Mouse (Mus musculus): Measurements from ENCODE around the gene Arhgap45. TPM values are rescaled to one million over a fixed set of nuclear protein-coding genes. Genes with fewer than 3 reads are reported as not detected.
"Not testable (repeated sequence)": the region's sequence is repeated elsewhere in the genome, so short reads cannot be mapped to it uniquely, and the experiment has no call there.

The Arhgap45 gene
- total RNA-seq, 2 experiments from 2014 or later: 4.0 to 4.1 TPM

DNA sequence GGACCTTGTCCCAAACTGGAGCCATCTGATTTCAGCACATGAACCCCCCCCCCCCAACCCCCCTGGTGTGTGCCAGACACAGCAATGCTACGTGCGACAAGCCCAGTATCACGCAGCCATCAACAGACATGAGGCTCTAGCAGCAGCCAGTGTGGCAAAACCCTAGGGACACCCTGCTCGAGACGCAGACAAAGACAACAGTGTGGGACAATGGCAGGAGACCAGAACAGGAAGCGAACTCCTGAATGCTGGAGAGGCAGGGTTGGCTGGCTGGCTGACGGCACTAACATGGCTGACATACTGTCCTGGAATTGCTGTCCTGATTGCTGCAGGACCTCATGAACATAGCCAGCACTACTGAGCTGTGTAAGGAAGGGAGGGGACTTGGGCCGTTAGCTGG, 18.7 kb downstream of the Arhgap45 start:
- no peak for DNase-seq

DNA sequence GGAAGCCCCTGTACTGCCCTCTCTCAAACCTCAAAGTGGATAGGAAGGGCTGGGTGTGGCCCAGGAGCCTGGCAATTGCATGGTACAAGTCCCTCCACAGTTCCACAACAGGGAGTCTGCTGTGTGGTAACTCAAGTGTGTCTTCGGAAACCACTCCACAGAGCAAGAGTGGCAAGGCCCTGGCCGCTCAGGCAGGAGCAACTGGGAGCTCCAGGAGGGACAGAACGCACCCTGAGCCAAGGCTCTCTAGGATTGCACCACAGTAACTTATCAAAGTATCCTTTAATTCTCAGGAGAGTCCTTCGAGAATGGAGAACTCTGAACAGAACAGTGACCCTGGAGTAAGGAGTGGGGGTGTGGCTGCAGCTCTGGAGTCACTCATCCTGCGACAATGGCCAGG, 19.2 kb downstream of the Arhgap45 start:
- no peak for DNase-seq

DNA sequence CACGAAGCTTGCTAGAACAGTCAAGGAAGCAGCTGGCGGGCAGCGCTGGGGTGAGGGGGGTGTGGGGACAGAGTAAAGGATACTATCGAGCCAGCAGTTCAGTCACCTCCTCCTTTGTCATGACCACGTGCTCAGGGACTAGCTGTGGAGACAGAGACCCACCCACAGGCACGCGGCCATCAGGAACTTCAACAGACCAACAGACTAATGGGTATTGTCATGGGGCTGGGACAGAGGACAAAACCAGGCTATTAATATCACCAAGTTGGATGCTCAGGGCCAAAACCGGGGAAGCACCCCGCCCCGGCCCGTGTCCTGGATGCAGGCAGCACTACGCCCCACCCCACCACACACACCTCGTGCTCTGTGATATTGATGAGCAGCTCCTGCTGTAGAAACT, 20.4 kb downstream of the Arhgap45 start:
- no peak for DNase-seq

DNA sequence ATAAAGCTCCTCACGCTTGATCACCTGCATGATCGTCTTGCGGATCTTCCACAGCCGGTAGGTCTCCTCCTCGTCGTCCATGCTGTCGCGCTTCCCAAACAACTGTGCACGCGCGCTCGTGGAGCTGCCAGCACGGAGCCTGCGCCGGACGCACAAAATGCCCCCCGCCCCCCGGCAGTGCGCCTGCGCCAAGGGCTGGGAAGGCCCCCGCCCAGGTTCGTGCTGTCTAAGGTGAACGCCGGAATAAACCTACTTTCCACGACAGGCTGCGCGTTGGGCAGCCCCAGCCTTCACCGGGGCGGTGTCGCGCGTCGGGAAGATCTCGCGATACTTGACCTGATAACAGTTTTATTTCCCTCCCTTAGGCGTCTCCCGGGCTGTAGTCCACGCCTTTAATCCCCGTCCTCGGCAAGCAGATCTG, 23.1 kb downstream of the Arhgap45 start, which contains the start of gene Polr2e:
Polr2e (minus strand) TSS at position 237 of the 421 bp plus-strand sequence.
- DNase-seq: peak; percentile 97

DNA sequence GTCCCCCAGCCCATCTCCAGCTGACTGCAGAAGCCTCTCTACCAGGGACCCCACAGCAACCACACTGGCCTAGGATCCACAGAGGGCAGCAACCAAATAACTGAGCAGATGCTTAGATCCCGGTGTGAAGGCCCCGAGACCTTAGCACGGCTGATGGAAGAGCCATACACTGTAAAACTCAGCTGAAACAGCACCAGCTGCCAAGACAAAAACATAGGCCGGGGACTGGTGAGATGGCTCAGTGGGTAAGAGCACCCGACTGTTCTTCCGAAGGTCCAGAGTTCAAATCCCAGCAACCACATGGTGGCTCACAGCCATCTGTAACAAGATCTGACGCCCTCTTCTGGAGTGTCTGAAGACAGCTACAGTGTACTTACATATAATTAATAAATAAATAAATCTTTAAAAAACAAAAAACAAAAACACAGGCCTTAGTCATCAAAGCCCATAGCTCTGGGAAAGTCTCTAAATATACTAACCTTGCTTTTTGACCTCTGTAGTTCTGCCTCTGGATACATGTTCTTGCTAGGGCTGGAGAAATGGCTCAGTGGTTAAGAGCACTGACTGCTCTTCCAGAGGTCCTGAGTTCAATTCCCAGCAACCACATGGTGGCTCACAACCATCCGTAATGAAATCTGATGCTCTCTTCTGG, 25.1 kb downstream of the Arhgap45 start:
- DNase-seq: not testable (repeated sequence)

DNA sequence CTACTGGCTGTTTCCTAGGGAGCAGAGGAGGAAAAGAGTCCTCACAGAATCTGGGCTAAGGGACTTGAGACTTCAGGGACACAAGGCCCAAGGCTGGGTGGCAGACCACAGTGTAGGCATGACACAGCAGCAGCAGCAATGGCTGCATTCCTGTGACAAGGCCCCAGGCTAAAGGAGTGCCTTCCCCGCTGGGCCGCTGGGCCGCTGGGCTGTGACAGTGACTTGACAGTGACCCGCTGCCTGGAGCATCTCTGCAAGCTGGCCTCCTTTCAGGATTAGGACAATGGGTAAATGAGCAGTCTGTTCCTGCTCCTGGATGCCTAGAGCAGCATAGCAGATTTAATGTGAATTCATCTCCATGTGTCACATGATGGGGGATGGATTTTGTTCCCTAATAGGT, 27.6 kb downstream of the Arhgap45 start:
- no peak for DNase-seq

DNA sequence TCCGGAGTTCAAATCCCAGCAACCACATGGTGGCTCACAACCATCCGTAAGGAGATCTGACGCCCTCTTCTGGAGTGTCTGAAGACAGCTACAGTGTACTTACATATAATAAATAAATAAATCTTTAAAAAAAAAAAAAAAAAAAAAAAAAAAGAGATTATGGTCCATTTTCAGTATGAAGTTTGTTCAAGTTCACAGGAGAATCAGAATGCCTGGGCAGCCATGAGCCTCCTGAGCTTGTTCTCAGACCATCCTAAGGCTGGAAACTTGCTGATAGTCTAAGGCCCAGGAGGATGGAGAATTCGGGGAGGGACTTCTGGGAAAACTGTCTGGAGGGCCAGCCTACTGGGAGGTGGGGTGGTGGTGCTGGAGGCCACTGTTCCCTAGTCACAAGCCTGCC, 28.9 kb downstream of the Arhgap45 start:
- not testable (repeated sequence) for DNase-seq

DNA sequence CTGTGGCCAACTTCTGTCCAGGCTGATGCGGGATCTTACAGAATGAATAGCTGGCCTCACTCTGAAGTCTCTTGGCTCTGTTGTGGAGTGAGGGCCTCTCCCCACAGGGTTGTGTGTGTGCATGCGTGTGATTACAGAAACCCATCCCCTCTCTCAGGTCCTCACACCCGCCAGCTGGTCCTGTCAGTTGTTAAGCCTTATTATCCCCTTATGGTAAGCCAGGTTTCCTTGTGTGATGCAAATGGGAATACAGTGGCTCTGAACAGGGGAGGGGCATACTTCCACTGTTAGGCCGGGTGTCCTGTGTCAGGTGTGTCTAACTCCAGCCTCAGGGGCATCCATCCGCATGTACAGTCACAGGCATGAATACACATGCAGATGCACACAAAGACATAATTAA, 29.3 kb downstream of the Arhgap45 start:
- DNase-seq: no peak

DNA sequence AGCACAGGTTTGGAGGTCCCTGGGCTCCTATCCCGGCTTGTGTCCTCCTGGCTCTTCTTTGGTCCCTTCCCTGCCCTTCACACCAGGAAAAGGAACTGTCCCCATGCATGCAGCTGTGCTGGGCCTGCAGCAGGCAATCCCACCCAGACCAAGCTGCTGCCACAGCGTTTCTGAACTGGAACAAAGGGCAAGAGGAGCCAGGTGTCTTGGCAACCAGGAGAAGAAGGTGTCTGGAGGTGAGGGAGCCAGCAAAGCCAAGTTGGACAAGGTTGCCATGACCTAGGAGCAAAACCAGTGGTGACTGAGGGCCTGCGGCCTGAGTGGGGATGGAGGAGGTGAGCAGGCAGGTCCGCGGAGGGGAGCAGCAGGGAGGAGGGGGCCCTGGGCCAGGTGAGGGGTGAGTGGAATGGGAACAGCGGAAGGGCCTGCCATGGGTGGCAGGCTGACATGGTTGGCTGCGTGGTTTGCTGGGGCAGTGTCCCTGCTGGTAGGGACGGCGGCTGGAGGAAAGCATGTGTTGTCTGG, 30.6 kb downstream of the Arhgap45 start, which contains the start of gene Gpx4:
Gpx4 (plus strand) TSS at position 126 of the 525 bp plus-strand sequence.
- DNase-seq: no peak

DNA sequence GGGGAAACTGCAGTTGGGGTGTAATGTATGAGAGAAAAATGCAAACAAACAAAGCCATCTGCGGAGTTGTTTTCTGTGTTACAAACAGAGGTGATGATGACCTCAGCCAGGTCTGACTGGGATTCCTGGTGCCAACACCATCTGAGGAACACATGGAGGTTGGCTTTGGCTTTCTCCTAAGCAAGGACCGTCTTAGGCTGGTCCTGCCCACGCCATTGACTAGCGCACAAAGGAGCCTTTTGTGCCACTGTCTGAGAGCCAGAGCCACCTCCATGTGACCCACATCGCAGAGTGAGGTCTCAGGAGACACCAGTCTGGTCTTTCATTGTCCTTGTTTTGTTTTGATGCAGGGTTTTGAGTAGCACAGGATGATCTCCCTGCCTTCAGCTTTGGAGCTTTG, 31.9 kb downstream of the Arhgap45 start:
- DNase-seq: no peak

DNA sequence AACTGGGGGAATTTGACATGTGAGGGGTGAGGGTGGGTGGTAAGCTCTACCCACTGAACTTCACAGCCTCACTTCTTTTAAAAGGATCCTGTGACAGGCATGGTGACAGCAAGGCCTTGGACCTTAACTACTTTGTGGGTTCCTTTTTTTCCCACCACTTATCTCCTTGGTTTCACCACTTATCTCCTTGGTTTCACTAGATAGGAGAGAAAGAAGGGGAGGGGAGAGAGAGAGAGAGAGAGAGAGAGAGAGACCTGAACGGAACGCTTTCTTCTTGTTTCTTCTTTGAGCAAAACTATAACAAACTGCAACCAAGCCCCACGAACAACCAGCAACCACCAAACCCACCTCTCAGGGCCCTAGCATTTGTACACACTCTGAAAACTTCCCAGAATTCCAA, 32.4 kb downstream of the Arhgap45 start:
- no peak for DNase-seq

DNA sequence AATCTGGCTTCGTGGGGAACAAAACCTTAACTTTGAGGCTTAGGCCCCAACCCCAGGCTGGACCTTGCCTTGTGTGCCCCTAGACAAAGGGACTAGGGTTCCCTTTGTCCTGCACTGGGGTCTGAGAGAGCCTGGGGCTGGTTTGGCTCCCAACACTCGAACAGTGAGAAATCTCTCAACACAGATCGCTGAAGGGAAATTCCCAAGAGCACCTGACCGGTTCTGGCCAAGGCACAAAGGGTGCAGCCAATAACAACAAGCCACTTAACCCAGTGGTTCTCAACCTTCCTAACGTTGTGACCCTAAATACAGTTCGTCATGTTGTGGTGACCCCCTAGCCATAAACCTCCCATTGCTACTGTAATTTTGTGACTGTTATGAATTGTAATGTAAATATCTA, 33.8 kb downstream of the Arhgap45 start:
- DNase-seq: no peak

DNA sequence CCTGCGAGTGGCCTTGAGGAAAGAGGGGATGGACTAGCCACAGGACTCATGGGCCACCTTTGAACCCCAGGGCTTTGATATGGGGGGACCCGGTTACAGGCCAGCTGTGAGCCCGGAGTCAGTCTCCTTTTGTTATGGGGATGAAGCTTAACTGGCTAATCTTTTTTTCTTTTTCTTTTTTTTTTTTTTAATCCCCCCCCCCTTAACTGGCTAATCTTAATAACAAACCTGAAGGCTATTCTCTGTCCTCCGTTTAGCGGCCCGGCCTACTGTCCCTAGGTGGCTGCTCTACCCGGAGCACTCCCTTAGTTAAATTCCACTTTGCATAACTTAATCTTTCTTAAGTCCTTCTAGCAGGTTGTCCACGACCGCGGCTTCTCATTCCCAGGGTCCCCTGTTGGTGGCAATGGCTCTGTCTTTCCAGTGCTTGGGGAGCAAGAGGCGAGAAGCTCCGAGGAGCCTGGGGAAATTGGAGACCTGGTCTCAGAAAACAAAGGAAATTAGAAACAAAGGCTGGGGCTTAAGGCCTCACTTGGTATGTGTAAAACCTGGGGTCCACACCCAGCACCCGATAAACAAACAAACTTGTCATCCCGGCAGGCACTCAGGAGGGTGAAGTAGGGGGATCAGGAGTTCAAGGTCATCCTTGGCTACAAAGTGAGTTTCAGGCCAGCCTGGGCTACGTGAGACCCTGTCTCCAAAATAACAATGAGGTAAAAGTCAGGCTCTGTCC, 34.6 kb downstream of the Arhgap45 start:
- no peak for DNase-seq

DNA sequence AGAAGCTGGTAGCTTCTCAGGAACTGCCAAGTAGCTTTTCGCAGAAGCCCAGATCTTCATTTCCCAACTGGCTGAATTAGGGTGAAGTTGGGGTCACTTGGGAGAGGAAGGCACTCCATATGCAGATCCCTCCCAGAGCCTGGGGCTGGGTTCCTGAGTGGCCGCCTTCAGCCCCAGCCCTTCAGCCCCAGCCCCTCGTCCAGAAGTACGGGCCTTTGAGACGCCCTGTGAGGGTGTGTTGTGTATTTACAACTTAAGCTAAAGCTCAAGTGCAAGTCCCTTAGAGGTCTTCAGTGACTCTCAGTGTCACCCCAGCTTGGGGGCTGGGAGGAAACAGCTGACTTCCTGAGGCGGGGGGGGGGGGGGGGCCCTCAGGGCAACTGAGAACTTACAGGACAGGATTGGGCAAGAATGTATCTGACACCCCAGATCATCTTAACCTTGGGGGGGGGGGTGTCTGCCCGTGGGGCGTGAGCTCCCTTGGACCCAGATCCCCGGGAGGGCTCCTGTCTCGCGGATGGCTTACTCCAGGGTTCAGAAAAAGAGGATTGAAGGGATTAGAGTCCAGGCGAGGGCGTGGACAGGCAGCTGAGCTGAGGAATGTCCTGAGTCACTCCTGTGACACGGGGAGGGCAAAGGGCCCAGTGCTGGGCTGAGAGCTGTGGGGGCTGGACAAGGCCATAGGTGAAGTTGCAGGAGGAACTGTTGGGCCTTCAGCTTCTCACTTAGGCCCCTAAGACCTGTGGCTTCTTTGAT, 35.3 kb downstream of the Arhgap45 start:
- peak; percentile 58 for DNase-seq

DNA sequence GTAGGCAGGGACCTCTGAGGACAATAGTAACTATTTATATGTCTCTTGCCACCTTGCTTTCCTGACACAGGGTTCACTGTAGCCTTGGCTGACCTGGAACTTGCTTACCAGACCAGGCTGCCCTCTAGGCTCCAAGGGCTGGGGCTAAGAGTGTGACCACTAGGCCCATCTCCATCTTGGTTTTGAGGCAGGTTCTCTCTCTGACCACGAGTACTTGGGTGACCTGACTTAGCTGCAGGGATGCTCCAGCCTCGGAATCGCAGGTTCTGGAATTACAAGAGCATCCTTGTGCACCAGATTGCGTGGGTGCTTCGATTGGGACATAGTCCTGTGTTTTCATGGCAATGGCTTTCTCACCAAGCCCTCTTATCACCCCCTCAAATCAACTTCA, 35.9 kb downstream of the Arhgap45 start:
- no peak for DNase-seq

DNA sequence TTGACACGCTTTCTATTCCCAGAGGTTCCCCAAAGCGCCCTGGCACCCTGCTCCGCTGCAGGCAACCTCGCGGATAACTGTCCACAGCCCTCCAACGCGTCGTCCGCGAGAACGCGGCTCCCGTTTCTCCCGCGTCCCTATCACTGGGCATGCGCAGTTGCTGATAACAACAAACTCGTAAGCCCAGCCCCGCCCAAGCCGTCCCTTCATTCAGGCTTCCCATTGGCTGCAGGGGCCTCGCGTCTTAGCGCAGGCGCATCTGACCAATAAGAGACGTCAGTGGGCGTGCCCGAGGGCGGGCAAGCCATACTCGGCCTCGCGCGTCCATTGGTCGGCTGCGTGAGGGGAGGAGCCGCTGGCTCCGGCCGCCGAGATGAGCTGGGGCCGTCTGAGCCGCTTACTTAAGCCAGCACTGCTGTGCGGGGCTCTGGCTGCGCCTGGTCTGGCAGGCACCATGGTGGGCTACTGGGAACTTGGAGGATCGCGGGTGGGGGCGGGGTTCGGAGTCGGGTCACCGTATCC, 36.9 kb downstream of the Arhgap45 start:
- DNase-seq: peak; percentile 100

DNA sequence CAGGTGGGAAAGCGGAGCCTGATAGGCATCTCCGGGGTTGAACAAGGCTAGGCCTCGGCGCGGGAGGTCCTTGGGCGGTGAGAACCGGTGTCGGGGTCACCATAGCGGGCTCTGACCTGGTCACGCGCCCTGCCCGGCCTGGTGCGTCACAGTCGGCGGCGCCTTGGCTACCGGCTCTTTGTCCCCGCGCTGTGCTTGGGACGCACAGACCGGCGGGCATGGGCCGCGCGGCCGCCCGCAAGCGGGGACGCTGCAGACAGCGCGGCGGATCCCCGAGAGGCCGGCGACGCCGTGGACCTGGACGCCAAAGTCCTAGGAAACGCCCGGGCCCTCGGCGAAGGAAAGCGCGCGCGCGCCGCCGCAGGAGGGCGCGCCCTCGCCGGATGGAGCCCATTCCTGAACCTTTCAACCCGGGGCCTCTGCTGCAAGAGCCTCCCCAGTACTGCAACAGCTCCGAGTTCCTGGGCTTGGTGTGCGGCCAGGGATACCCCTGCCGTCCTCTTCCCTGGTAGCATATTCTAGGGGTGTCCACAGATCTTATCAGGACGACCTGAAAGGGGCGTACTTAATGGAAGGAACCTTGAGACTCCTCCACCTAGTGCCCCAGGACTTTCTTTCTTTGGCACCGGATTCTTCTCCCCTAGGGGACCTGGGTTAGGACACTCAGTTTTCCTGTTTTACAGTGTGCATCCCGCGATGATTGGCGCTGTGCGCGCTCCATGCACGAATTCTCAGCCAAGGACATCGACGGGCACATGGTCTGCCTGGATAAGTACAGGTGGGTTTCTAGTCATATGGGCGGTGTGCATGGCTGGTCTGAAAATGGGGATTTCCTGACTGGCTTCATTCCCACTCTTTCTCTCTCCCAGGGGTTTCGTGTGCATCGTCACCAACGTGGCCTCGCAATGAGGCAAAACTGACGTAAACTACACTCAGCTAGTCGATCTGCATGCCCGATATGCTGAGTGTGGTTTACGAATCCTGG, 37.7 kb downstream of the Arhgap45 start:
- peak; percentile 78 for DNase-seq

DNA sequence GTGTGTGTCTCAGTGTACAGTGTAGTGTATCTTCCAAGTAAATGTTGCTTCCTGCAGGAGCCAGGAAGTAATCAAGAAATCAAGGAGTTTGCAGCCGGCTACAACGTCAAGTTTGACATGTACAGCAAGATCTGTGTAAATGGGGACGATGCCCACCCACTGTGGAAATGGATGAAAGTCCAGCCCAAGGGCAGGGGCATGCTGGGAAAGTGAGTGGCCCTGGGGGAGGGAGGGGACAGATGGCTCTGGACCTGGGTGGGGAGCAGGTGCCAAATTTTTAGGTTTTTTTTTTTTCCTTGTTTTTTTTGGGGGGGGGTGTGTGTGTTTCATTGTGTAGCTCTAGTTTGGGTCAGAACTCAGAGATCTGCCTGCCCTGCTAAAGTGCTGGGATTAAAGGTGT, 38.5 kb downstream of the Arhgap45 start:
- not testable (repeated sequence) for DNase-seq

DNA sequence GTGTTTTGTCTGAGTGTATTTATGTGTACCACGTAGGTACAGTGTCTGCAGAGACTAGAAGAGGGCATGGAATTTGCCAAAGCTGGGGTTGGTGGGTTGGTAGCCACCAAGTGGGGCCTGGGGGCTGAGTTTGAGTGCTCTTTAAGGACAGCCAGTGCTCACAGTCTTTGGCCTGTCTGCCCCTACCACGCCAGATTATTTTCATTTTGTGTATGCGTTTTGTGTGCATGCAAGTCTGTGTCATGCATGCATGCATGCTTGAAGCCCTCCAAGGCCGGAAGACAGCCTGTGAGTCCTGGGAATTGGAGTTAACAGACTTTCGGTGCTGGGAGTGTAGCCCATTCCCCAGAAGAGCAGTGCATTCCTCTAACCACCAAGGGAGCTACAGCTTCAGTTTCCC, 38.9 kb downstream of the Arhgap45 start:
- no peak for DNase-seq

DNA sequence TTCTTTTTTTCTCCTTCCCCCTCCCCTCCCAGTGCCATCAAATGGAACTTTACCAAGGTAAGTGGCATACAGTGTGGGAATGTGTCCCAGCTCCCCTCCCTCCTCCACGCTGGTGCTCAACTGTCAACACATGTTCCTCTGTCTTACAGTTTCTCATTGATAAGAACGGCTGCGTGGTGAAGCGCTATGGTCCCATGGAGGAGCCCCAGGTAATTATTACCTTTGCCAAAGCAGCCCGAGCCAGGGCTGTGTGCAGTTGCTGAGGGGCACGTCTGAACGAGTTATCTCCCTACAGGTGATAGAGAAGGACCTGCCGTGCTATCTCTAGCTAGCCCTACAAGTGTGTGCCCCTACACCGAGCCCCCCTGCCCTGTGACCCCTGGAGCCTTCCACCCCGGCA, 39.4 kb downstream of the Arhgap45 start:
- no peak for DNase-seq

DNA sequence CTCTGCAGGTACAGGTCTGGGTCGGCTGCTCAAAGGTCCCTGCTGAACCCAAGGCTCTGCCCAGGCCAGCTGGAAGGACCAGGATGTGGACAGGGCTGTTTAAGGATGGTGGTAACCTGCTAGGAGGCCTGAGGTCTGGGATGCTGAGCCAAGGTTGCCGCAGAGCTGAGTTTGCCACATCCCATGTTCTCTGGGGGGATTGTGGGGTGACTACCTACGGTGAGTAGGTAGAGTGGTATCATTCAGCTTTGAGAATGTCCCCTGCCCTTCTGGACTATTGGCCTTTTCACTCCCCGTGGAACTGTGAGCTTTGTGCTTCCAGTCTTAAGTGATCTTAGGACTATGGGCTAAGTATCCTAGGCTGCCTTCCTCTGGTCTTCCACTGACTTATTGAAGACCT, 40.1 kb downstream of the Arhgap45 start:
- DNase-seq: no peak
